Mouse (Mus musculus) gastrocnemius, adult 2 months (tissue): ENCODE measurements around the gene Aqp5. TPM values are rescaled to one million over a fixed set of nuclear protein-coding genes. Genes with fewer than 3 reads are reported as not detected.

Experiments used
- DNase-seq: peaks from one replicate; pipeline ENCODE4 v3.0.0; 2022
- H3K27ac ChIP-seq: fragments of 200-600 bp; 2 replicates; pipeline ENCODE4 v1.8.1; 2022; ENCODE audit warnings: mild to moderate bottlenecking
- H3K4me3 ChIP-seq: fragments of 200-600 bp; 2 replicates; pipeline ENCODE4 v1.8.1; 2022; ENCODE audit warnings: mild to moderate bottlenecking, moderate library complexity
- CTCF ChIP-seq: fragments of 200-600 bp; IDR thresholded peaks from 2 replicates; pipeline ENCODE4 v1.8.1; 2022; ENCODE audit warnings: antibody characterized with exemption, mild to moderate bottlenecking, moderate library complexity
- intact Hi-C: fragments of 180-260 bp; cut with DNase I; formaldehyde crosslinking; loops from one replicate; pipeline ENCODE4 v1.15.1; 2025
- total RNA-seq, 2 experiments: library from RNA; stranded (reverse); gene quantifications; 2 replicates each; pipeline ENCODE4 v1.2.3; 2021

Aqp5 gene
- total RNA-seq, 2 experiments from 2014 or later, result not detected

GRCm38 (mm10) chr15:99583463-99584344, 6.9 kb upstream of the Aqp5 start:
- peak overlapping the region; percentile 1; the same call in 1 of the 2 replicates for H3K27ac ChIP-seq
- H3K4me3 ChIP-seq, result peak overlapping the region; percentile 63
- TF ChIP-seq CTCF, result no peak
- peak; percentile 45 for DNase-seq
- intact Hi-C loops, result no loop called here

DNA sequence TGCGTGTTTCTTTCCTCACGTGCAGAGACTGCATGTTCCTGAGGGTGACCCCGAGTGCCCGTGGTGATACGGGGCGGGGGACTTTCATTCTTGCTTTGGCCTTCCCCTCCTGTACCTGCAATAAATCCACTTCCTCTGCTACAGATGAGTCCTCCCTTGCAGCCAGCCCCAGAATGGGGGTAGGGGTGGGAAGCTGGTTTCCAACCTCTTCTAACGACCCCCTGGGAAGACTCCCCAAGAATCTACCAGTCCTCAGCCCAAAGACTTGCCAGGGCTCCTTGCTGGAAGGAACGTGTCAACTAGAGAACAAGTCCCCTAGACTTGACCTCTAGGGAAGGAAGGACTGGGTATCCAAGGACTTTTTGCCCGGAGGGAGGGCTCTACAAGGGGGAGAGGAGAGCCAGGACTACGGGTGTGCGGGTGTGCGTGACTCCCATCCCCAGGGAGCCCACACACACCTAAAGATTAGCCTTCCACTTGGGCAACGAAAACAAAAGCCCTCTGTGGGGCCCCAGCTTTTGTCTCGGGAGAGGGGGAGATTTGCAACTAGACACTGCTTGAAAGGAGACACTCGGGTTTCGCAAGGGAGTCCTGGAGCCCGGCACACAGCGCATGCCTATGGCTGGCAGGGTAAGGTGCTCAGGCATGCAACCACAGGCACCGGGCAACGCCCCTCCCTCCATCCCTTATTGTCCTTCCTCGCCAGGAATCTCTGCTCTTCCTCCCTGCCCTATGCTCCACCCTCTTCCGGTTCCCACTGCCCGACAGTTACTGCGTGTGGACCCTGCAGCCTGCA, 6.0 kb upstream of the Aqp5 start:
- intact Hi-C loops, result no loop called here
- H3K4me3 ChIP-seq, result peak overlapping the region; percentile 63
- peak; percentile 42 for DNase-seq
- TF ChIP-seq CTCF, result no peak
- H3K27ac ChIP-seq, result no peak overlapping the region

GRCm38 (mm10) chr15:99585741-99586140, 4.8 kb upstream of the Aqp5 start:
- H3K27ac ChIP-seq, result no peak overlapping the region
- intact Hi-C loops, result no loop called here
- no peak for TF ChIP-seq CTCF
- no peak overlapping the region for H3K4me3 ChIP-seq
- DNase-seq, result no peak

DNA sequence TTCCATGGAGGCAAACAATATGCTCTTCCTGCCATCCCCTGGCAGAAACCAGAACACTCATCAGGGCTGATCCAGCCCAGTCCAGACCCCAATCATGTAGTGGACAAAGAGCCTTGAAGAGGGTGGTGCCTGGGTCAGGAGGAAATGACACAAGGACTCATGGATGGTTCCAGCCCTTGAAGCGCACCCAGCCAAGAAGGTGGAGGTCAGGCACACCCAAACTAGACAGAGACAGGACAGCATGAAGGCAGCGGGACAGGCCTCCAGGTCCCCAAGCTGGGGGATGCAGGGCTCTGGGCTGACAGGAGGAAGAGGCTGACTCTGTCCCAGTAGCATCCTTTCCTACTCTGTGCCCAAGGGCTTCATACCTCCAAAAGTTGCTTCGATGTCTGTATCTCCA, 4.1 kb upstream of the Aqp5 start:
- no peak for DNase-seq
- intact Hi-C loops, result no loop called here
- no peak overlapping the region for H3K4me3 ChIP-seq
- TF ChIP-seq CTCF, result no peak
- no peak overlapping the region for H3K27ac ChIP-seq

DNA sequence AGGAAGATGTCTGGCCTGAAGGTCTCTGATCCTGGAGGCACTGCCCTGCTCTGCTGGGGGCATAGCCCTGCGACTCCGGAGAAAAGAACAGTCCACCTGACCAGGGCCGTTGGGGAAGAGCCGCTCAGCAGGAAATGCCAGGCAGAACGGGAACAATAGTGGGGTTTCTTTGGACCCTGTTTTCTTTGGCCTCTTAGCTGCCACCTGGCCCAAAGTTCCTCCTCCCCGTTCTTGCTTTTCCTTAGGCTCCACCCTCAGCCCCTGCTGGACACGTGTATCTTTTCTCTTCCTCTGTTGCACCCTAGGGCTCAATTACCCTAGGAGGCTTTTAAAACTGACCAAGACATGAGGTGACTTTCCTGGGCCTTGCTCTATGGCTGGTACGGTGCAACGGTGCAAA, 1.3 kb upstream of the Aqp5 start:
- Histone ChIP-seq H3K4me3 (no peak overlapping the region), H3K27ac (no peak overlapping the region)
- TF ChIP-seq CTCF, result no peak
- no peak for DNase-seq
- intact Hi-C loops, result no loop called here

GRCm38 (mm10) chr15:99589704-99590103, 878 bp upstream of the Aqp5 start:
- no peak overlapping the region for H3K4me3 ChIP-seq
- intact Hi-C loops, result loop anchor here (10.0 kb wide), 1 partner anchor 185 kb away; the partner anchor contains the start of gene Cers5
- no peak for TF ChIP-seq CTCF
- DNase-seq, result no peak
- H3K27ac ChIP-seq, result no peak overlapping the region

GRCm38 (mm10) chr15:99592177-99592576, 1.6 kb downstream of the Aqp5 start:
- Histone ChIP-seq H3K27ac (no peak overlapping the region), H3K4me3 (no peak overlapping the region)
- intact Hi-C loops, result loop anchor here (10.0 kb wide), 1 partner anchor 183 kb away; the partner anchor contains the start of gene Cers5
- TF ChIP-seq CTCF, result no peak
- DNase-seq, result no peak

DNA sequence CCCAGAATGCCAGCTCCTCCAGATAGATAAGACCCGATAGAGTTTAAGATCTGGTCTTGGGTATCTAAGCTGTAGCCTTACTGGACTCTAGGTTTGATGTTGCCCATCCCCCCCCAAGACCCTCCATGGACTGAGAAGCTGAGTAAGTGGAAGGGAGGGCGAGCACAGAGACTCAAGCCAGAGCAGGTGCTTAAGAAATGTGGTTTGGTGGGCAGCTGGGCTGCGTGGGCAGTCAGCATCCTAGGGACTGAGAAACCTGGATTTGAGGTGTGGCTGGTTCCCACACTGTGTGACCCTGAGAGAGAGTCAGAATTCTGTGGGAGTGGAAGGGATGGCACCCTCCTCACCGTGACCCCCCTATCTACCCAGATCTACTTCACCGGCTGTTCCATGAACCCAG, 2.3 kb downstream of the Aqp5 start:
- H3K27ac ChIP-seq, result no peak overlapping the region
- H3K4me3 ChIP-seq, result no peak overlapping the region
- intact Hi-C loops, result loop anchor here (10.0 kb wide), 1 partner anchor 182 kb away; the partner anchor contains the start of gene Cers5
- TF ChIP-seq CTCF, result no peak
- no peak for DNase-seq

DNA sequence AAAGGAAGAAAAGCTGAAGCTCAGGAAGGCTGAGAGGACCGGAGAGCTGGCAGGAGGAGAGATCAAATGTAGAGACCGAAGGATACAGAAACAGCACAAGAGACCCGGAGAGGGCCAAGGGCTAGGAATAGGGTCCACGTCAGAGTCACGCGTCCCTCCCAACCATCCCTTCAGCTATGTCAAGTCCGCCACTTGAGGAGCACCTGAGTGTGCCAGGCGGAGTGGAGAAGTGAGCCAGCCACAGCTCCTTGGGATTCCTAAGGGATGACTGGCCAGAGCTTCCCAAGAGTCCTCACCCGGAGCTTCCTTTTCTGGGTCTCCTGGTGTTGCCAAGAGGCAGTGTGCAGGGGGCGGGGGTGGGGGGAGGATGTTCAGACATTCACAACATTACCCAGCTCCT, 4.4 kb downstream of the Aqp5 start:
- Histone ChIP-seq H3K4me3 (no peak overlapping the region), H3K27ac (no peak overlapping the region)
- TF ChIP-seq CTCF, result no peak
- intact Hi-C loops, result loop anchor here (5.0 to 10.0 kb wide), 3 partner anchors 98 to 307 kb away; partner anchors contain the start of gene Cers5
- DNase-seq, result no peak

DNA sequence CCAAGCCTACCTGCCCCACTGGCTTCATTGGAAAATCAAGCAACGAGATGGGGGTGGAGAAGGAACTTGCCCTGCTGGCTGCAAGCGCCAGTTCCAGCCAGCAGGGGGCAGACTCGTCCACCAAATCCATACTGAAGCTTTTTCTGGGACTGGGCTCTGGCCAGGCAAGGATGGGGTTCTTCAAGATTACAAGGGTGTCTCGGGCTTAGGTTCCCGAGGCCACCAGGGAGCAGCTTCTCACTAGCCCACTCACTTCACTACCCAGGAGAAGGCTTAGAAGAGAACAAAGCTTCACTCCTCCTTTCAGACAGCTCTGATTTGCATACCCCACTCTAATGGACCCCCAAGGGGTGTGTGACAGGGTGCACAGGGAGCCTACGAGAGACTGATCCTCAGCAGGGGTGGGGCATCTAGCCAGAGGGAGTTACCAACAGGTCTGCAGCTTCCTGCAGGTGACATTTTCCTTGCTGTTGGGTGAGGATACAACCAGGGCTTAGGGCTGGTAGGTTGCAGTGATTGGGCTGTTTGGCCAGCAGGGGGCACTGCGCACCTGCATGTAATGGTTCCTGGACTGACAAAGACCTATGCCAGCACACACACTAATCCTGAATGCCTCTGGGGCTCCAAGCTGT, 5.6 kb downstream of the Aqp5 start:
- peak; percentile 76 for TF ChIP-seq CTCF
- peak; percentile 88 for DNase-seq
- Histone ChIP-seq H3K4me3 (no peak overlapping the region), H3K27ac (no peak overlapping the region)
- intact Hi-C loops, result loop anchor here (1.0 to 10.0 kb wide), 5 partner anchors 73 to 306 kb away; partner anchors contain the start of gene Cers5

GRCm38 (mm10) chr15:99596841-99597240, 6.3 kb downstream of the Aqp5 start:
- DNase-seq, result no peak
- TF ChIP-seq CTCF, result no peak
- intact Hi-C loops, result loop anchor here (1.0 to 10.0 kb wide), 5 partner anchors 72 to 305 kb away; partner anchors contain the start of gene Cers5
- H3K4me3 ChIP-seq, result no peak overlapping the region
- no peak overlapping the region for H3K27ac ChIP-seq

GRCm38 (mm10) chr15:99597596-99597995, 7.0 kb downstream of the Aqp5 start:
- DNase-seq, result no peak
- H3K27ac ChIP-seq, result no peak overlapping the region
- intact Hi-C loops, result loop anchor here (5.0 to 10.0 kb wide), 3 partner anchors 100 to 305 kb away; partner anchors contain the start of gene Cers5
- no peak for TF ChIP-seq CTCF
- H3K4me3 ChIP-seq, result no peak overlapping the region
